Mouse (Mus musculus) monocyte, adult 5-6 weeks (primary cell): Measurements from ENCODE around the gene Habp4. TPM values are rescaled to one million over a fixed set of nuclear protein-coding genes. Genes with fewer than 3 reads are reported as not detected.
A peak's percentile ranks its signal among the peaks of the same experiment; 100 is the strongest.

Experiments
- ATAC-seq: fragments of 153-309, 156-312 bp; replicated peaks from 2 replicates; pipeline ENCODE4 v1.8.0; 2017; ENCODE audit warnings: mild to moderate bottlenecking; ENCODE audit not compliant: low TSS enrichment, insufficient number of reproducible peaks, severe bottlenecking, poor library complexity, low FRiP score
- total RNA-seq: library from RNA; stranded (forward); fragments of 200-1000, 200-491, 200-594 nt; gene quantifications from 3 replicates; pipeline ENCODE4 v1.2.3, GENCODE M21; 2017

Habp4 gene
- total RNA-seq, 1 experiment from 2014 or later, result 11.8 TPM

DNA sequence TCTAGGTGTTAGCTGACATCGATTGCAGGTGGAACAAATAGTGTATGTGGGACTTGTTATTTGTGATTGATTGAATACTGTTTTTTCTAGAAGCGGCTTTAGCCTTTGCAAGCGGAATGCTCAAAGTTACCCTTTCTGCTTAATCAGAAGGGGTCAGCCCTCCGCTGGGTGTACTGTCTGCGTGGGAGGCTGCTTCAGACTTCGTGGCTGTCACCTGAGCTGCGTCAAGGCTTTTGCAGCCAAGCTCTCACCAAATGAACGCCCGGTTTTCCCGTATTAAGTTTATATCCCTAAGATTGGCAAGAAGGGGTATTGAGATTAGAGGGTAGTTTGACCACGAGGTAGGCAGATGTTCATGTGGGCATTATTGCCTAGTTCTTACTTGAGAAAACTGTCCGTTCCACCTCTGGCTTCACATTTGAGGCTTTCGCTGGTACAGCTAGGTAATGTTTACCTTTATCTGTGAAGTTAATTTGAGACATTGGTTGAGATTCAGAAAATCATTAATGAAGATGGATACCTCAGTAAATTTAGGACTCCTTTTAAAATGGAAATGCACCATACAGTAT is 1.6 kb downstream of the Habp4 start:
- ATAC-seq, result no peak

- no peak for ATAC-seq
Observed at GRCm38 (mm10) chr13:64169746-64170145, 8.1 kb downstream of the Habp4 start.

GRCm38 (mm10) chr13:64178000-64178399 is 16.4 kb downstream of the Habp4 start:
- no peak for ATAC-seq

GRCm38 (mm10) chr13:64178746-64179652 is 17.4 kb downstream of the Habp4 start:
- ATAC-seq, result no peak

DNA sequence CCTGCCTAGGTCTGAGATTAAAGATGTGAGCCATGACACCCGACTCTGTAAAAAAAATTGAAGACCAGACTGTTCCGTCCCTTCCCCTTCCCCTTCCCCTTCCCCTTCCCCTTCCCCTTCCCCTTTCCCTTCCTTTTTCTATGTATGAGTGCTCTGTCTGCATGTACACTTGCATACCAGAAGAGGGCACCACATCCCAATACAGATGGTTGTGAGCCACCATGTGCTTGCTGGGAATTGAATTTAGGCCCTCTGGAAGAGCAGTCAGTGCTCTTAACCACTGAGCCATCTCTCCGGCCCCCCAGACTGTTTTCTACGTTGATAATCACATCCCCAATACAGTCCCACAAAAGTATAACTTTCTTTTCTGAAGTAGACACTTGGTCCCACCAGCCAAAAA is 18.7 kb downstream of the Habp4 start:
- no peak for ATAC-seq

- peak; percentile 60; the same call in 1 of the 2 replicates for ATAC-seq
Observed at GRCm38 (mm10) chr13:64180888-64181287, 19.3 kb downstream of the Habp4 start.

- no peak for ATAC-seq
Observed at GRCm38 (mm10) chr13:64182091-64182490, 20.5 kb downstream of the Habp4 start.

DNA sequence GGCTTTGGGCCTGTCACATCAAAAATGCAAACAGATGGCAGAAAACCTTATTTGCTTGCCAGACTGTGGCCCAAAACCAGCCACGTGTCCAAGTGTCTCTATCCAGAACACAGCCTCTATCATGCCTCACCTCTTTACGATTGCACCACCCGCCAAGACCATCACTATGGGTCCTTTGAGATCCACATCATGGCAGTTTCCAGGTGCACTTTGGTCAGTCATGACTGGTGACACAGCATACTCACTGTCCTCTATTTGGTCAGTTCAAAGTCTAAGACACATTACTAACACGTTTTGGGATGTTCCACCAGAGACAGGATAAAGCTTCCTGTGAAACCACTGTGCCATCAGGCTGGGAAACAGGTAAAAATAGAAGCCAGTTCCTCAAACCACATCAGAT is 22.0 kb downstream of the Habp4 start:
- no peak for ATAC-seq

- no peak for ATAC-seq
Observed at GRCm38 (mm10) chr13:64184361-64184760, 22.7 kb downstream of the Habp4 start.

DNA sequence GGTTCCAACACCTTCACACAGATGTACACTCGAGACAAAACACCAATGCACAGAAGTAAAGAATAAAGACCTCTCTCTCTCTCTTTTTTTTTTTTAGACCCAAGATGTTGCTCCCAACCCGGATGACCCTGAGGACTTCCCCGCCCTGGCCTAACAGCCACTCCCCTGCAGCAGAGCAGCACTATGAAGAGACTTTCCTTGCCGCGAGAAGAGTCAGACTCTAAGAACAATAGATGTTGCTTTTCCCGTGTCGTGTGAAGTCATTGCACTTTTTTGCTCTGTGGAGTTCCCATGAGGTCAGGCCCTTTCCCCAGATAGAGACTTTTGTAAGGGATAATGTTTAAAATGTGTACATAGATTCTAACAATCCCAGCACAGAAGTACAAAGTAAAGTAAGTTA is 23.6 kb downstream of the Habp4 start:
- ATAC-seq, result no peak

GRCm38 (mm10) chr13:64185586-64185985 is 24.0 kb downstream of the Habp4 start:
- ATAC-seq, result no peak

GRCm38 (mm10) chr13:64186516-64186915 is 24.9 kb downstream of the Habp4 start:
- ATAC-seq, result no peak

DNA sequence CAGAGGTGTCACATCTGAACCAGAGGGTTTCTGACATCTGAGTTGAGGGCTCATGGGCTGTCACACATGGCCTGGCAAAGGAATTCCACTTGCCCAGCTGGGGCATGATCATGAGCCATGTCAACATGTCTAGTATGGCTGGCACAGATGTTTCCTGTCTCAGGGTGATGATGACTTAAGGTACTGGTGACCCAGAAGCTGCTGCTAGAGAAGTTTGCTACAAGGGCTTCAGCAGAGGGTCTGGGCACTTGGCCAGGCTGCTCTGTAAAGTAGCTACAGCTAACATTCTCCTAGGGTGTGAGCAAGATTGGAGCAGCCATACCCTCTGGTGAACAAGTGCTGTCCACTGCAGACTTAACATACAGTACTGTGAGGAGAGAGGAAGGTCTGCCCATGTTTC is 25.4 kb downstream of the Habp4 start:
- ATAC-seq, result no peak

DNA sequence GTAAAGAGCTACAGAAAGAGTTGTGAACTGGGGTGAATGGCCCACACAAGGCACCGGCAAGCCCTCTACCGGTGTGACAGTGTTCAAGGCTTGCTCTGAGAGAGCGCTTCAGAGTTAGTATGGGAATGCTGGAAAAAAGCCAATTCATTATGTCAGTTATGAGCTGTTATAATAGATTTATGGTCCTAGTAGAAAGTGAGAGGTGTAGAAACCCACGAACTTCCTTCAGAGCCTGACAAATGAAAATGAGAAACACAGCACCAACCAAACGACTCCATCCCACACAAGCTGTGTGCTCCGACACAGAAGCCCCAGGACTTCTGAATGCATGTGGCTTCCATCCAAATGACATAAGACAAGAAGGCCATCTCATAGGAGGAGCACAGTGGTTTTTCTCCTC is 36.3 kb downstream of the Habp4 start:
- no peak for ATAC-seq

- ATAC-seq, result no peak
Observed at GRCm38 (mm10) chr13:64198310-64198709, 36.7 kb downstream of the Habp4 start.

DNA sequence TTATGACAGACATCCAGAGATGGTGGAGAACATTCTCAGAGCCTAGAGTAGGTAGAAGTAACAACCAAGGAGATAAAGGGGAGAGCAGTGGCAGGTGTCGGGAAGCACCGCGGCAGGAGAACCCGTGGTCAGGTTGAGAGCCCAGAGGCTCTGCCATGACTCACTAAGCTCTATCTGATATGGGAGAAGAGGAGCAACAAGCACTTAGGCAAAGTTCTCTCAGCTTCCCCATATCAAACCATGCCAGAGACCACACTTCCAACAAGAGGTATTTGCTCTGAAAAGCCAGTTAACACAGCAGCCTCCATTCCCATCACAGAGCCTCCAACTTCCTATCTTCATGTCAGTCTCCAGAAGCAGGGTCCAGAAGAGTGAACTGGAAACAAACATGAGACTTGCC is 39.3 kb downstream of the Habp4 start:
- no peak for ATAC-seq

GRCm38 (mm10) chr13:64204726-64205125 is 43.1 kb downstream of the Habp4 start:
- ATAC-seq, result no peak

- no peak for ATAC-seq
Observed at GRCm38 (mm10) chr13:64205186-64205585, 43.6 kb downstream of the Habp4 start.

- no peak for ATAC-seq
Observed at GRCm38 (mm10) chr13:64208146-64208545, 46.5 kb downstream of the Habp4 start.

- ATAC-seq, result no peak
Observed at GRCm38 (mm10) chr13:64211995-64212603, 50.5 kb downstream of the Habp4 start.
